9 mouse cellular contexts compared by ENCODE assay signal in the genomic region with DNA sequence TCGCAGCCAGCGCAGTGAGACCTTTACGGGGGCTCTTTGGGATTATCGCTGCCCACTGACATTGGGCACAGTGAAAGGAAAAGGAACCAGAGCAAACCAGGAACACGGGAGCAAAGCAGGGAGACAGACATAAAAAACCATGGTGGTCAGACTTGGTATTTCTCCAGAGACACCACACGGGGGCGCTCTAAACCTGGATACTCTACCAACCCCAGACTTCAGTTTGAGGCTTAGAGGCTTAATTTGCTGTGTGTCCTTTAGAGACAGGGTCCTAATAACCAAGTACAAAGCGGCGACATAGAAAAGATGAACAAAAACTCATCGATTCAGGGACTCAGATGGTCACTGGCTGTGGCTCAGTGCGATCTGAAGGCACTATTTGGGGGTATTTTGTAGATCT. TPM values are rescaled to one million over a fixed set of nuclear protein-coding genes. Genes with fewer than 3 reads are reported as not detected.
DNase-seq lines count a peak whose midpoint lies in the region; ATAC-seq and TF ChIP-seq lines count a peak whose summit lies in the region.
"Had no signal": no experiment of that assay in that cellular context is flagged by ENCODE, and none has a peak within 500 bp of the region (broad histone marks: within the 10 kb centered on the region; RNA-seq: fewer than 3 reads in every experiment).

No protein-coding gene starts in this region.

- H3K27ac ChIP-seq in heart, embryonic 12.5 days (ENCODE audit: poor library complexity, severe bottlenecking), result no peak overlapping the region
- H3K27ac ChIP-seq in midbrain, postnatal 0 days (ENCODE audit: low read depth, low read length), result no peak overlapping the region
- H3K27ac ChIP-seq: liver, embryonic 15.5 days had no signal

- no peak overlapping the region for H3K9ac ChIP-seq in heart, embryonic 12.5 days
- peak overlapping the region; percentile 44; the same call in 1 of the 2 replicates for H3K9ac ChIP-seq in midbrain, postnatal 0 days (replicated peaks; ENCODE audit: low read length, poor library complexity, severe bottlenecking)
- H3K9ac ChIP-seq: liver, embryonic 15.5 days had no signal

- peaks cover 8% of the 10 kb centered on the region; the same call in 1 of the 2 replicates for H3K27me3 ChIP-seq in heart, embryonic 12.5 days (replicated peaks)
- peaks cover 52% of the 10 kb centered on the region for H3K27me3 ChIP-seq in E14TG2a.4 (ENCODE audit: insufficient read depth, low read length)
- H3K27me3 ChIP-seq in midbrain, postnatal 0 days (ENCODE audit: insufficient read depth, low read length), result peaks cover 7% of the 10 kb centered on the region; the same call in 1 of the 2 replicates

- H3K4me2 ChIP-seq in heart, embryonic 12.5 days, result no peak overlapping the region
- H3K4me2 ChIP-seq in midbrain, postnatal 0 days (ENCODE audit: low read depth, low read length, poor library complexity, severe bottlenecking), result 0 out of 2 replicates have a peak overlapping the region, but pooled peaks have one; percentile 18
- H3K4me2 ChIP-seq: liver, embryonic 15.5 days had no signal

- ATAC-seq in heart, embryonic 12.5 days (ENCODE audit: insufficient number of reproducible peaks, low FRiP score), result no peak
- no peak for ATAC-seq in midbrain, postnatal 0 days (ENCODE audit: low FRiP score)
- no peak for ATAC-seq in monocyte, adult 5-6 weeks (replicated peaks; ENCODE audit: insufficient number of reproducible peaks, low FRiP score, low TSS enrichment, poor library complexity, severe bottlenecking)

- H3K4me3 ChIP-seq in heart, embryonic 12.5 days, result no peak overlapping the region
- H3K4me3 ChIP-seq in E14TG2a.4 (replicated peaks; ENCODE audit: low read length), result no peak overlapping the region
- no peak overlapping the region for H3K4me3 ChIP-seq in midbrain, postnatal 0 days (ENCODE audit: low read depth, low read length)
- H3K4me3 ChIP-seq: liver, embryonic 15.5 days had no signal

- peak; percentile 50 for TF ChIP-seq CTCF in E14TG2a.4 (conservative IDR thresholded peaks at IDR 0.05; ENCODE audit: low read length)
- TF ChIP-seq CTCF in midbrain, postnatal 0 days (IDR thresholded peaks at IDR 0.05), result peak; percentile 86

- H3K36me3 ChIP-seq in heart, embryonic 12.5 days, result no peaks in the 10 kb centered on the region
- H3K36me3 ChIP-seq in E14TG2a.4 (ENCODE audit: insufficient read depth, low read length), result no peaks in the 10 kb centered on the region
- H3K36me3 ChIP-seq in midbrain, postnatal 0 days (ENCODE audit: insufficient read depth, low read length), result no peaks in the 10 kb centered on the region
- H3K36me3 ChIP-seq: liver, embryonic 15.5 days had no signal

- 14% methylated on average over 11 of the region's 11 CpGs for WGBS in heart, embryonic 12.5 days
- 14% methylated on average over 11 of the region's 11 CpGs for WGBS in midbrain, postnatal 0 days

- peaks cover 2% of the 10 kb centered on the region; the same call in 1 of the 2 replicates for H3K9me3 ChIP-seq in heart, embryonic 12.5 days (replicated peaks)
- H3K9me3 ChIP-seq in E14TG2a.4 (ENCODE audit: low read length), result peaks cover 3% of the 10 kb centered on the region
- H3K9me3 ChIP-seq in midbrain, postnatal 0 days (ENCODE audit: low read length), result peaks cover 1% of the 10 kb centered on the region; the same call in 1 of the 2 replicates
- H3K9me3 ChIP-seq: liver, embryonic 15.5 days had no signal

- intact Hi-C loops in heart, postnatal 10 days (cut with DNase I), result loop anchor here (10.0 kb wide), 1 partner anchor 299 kb away; no protein-coding TSS in a partner anchor

- no peaks in the 10 kb centered on the region for H3K4me1 ChIP-seq in heart, embryonic 12.5 days (replicated peaks)
- peaks cover 15% of the 10 kb centered on the region; the same call in 1 of the 2 replicates for H3K4me1 ChIP-seq in E14TG2a.4 (replicated peaks; ENCODE audit: low read depth, low read length)
- no peaks in the 10 kb centered on the region for H3K4me1 ChIP-seq in midbrain, postnatal 0 days (ENCODE audit: insufficient read depth, low read length)
- H3K4me1 ChIP-seq: liver, embryonic 15.5 days had no signal

- peak; percentile 6 to 39 for DNase-seq in heart, postnatal 10 days
- DNase-seq in cerebellum, adult 11-12 months, result peak; percentile 65
- DNase-seq in forelimb bud, embryonic 11.5 days (ENCODE audit: low read depth, low spot score), result peak; percentile 51
- DNase-seq in left cerebral cortex, adult 18-20 months (ENCODE audit: low spot score in 2 of 2), result peak; percentile 67 to 73
- peak; percentile 87 for DNase-seq in midbrain, postnatal 0 days (ENCODE audit: low spot score)

RNA-seq across cellular contexts. Expression of a gene that starts 39.3 kb away (rescaled TPM):
- under 1 TPM; 0.15 to 0.19 TPM for total RNA-seq in heart, postnatal 10 days (2021)
- polyA plus RNA-seq in heart, embryonic 12.5 days (2016; fragmentation: Nextera tagmentation; extraction: Ambion mirVana), result 2.0 and 2.6 TPM in 2 replicates
- total RNA-seq in left cerebral cortex, adult 18-20 months (2021), result 10 to 100 TPM; 86.5 to 87.8 TPM
- total RNA-seq in midbrain, postnatal 0 days (2014; rRNA removed), result 35.7 and 52.1 TPM in 2 replicates
- polyA plus RNA-seq in midbrain, postnatal 0 days (2015; fragmentation: Nextera tagmentation; extraction: Ambion mirVana), result 24.1 and 25.1 TPM in 2 replicates
- not detected in 3 replicates for total RNA-seq in monocyte, adult 5-6 weeks (2017)

RNA-seq across cellular contexts. Expression of a gene that starts 45.4 kb away (rescaled TPM):
- total RNA-seq in heart, postnatal 10 days (2021), result under 1 TPM; 0.26 to 0.27 TPM
- 0.09 and 0.13 TPM in 2 replicates for polyA plus RNA-seq in heart, embryonic 12.5 days (2016; fragmentation: Nextera tagmentation; extraction: Ambion mirVana)
- 1 to 10 TPM; 1.6 to 1.8 TPM for total RNA-seq in left cerebral cortex, adult 18-20 months (2021)
- total RNA-seq in midbrain, postnatal 0 days (2014; rRNA removed), result 2.8 and 3.5 TPM in 2 replicates
- polyA plus RNA-seq in midbrain, postnatal 0 days (2015; fragmentation: Nextera tagmentation; extraction: Ambion mirVana), result 0.85 and 0.98 TPM in 2 replicates
- total RNA-seq in monocyte, adult 5-6 weeks (2017), result not detected in 3 replicates

RNA-seq across cellular contexts. Expression of a gene that starts 57.6 kb away (rescaled TPM):
- under 1 TPM; 0.45 TPM for total RNA-seq in heart, postnatal 10 days (2021)
- 0.08 and 0.10 TPM in 2 replicates for polyA plus RNA-seq in heart, embryonic 12.5 days (2016; fragmentation: Nextera tagmentation; extraction: Ambion mirVana)
- 10 to 100 TPM; 81.5 to 83.9 TPM for total RNA-seq in left cerebral cortex, adult 18-20 months (2021)
- 15.7 and 16.4 TPM in 2 replicates for total RNA-seq in midbrain, postnatal 0 days (2014; rRNA removed)
- polyA plus RNA-seq in midbrain, postnatal 0 days (2015; fragmentation: Nextera tagmentation; extraction: Ambion mirVana), result 2.6 and 3.2 TPM in 2 replicates
- total RNA-seq in monocyte, adult 5-6 weeks (2017), result not detected in 3 replicates

Comparison
In these comparisons a context has a peak if more than half of its experiments do, and no peak if none do; other contexts are left out.
1. DNase-seq: peak in every context shown above with its lines; median percentile 87 in midbrain, postnatal 0 days; 70 in left cerebral cortex, adult 18-20 months; 65 in cerebellum, adult 11-12 months; 51 in forelimb bud, embryonic 11.5 days; 22 in heart, postnatal 10 days.
2. RNA of a gene that starts 39.3 kb away (total RNA-seq): 86.5 to 87.8 TPM in left cerebral cortex, adult 18-20 months and 35.7 to 52.1 TPM in midbrain, postnatal 0 days; 0.15 to 0.19 TPM in heart, postnatal 10 days and not detected in monocyte, adult 5-6 weeks; every median in the first group is over 10 times any median in the second.
3. RNA of a gene that starts 57.6 kb away (total RNA-seq): 81.5 to 83.9 TPM in left cerebral cortex, adult 18-20 months and 15.7 to 16.4 TPM in midbrain, postnatal 0 days; 0.45 TPM in heart, postnatal 10 days and not detected in monocyte, adult 5-6 weeks; every median in the first group is over 10 times any median in the second.